Mouse (Mus musculus): ENCODE measurements at regions not wholly inside any gene's neighbourhood (a gene's known extent, or its start where the extent isn't known, plus 50 kb on each side); places are given as distances from the start of the nearest gene placed in this dataset.
A peak's percentile ranks its signal among the peaks of the same experiment; 100 is the strongest.

DNA sequence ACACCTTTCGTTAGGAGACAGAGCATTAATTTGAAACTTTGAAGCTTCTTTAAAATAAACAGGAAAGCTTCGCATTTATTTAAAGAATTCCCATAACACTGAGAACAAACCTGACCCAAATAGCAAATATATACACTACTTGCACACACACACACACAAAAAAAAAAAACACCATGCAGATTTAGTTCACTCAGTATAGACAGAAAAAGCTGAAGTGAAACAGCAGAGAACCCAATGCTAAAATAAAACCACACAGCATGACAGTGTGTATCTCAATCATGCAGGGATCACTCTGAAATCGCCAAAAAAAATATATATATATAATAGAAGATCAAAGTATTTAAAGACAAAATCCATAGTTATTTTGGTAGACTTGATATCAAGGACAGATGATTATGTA, 54.1 kb upstream of the Gda start:
- ATAC-seq (ENCODE audit: low TSS enrichment) = peak; percentile 41

DNA sequence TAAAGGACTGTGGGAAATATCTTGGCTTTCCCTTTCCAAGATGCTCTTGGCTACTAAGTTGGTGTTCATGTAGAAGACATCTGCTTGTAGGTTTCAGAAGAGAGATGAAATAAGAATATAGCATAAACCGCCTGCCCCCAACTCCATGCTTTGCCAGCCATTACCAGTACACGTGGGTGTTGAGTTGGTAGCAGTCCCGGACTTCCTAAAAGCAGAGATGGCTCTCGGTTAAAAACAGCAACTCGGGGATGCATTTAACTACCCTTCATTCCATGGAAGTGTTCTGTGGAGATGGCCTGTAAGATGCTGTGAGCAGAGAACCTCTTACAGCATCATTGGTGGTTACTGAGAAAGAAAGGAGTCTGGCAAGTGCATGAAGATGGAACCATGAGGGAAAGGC, 52.6 kb upstream of the Gda start:
- peak; percentile 97 for ATAC-seq (ENCODE audit: low TSS enrichment)
